Mouse (Mus musculus) kidney, postnatal 36 days (tissue): Measurements from ENCODE around the gene Gm6614.
A peak's percentile ranks its signal among the peaks of the same experiment; 100 is the strongest.

Experiments
- DNase-seq, 2 experiments: peaks; one replicate each; pipeline ENCODE4 v3.0.0; 2021 to 2022; ENCODE audit warnings: mixed read lengths in 2 of 2

Gene Gm6614

GRCm38 (mm10) chr6:142011364-142011955 is at the start of gene Gm6614:
Gene Gm6614 (minus strand): TSS chr6:142011414.
- peak; percentile 4 to 6 for DNase-seq

GRCm38 (mm10) chr6:142058281-142058680 is 47.1 kb upstream of the Gm6614 start:
- DNase-seq, result peak in 1 of 2 experiments; percentile 14

- DNase-seq, result no peak
These were observed 36.5 kb upstream of the Gm6614 start for GRCm38 (mm10) chr6:142047689-142048088.

- peak in 1 of 2 experiments; percentile 31 for DNase-seq
These were observed 34.5 kb upstream of the Gm6614 start for GRCm38 (mm10) chr6:142045746-142046145.

- DNase-seq, result peak; percentile 12 to 59
These were observed 30.7 kb upstream of the Gm6614 start for GRCm38 (mm10) chr6:142041896-142042295.

GRCm38 (mm10) chr6:142040306-142041175 is 29.3 kb upstream of the Gm6614 start:
- DNase-seq, result peak; percentile 37 to 68

- no peak for DNase-seq
These were observed 24.6 kb upstream of the Gm6614 start for GRCm38 (mm10) chr6:142035771-142036170.

GRCm38 (mm10) chr6:142021671-142022070 is 10.5 kb upstream of the Gm6614 start:
- DNase-seq, result peak in 1 of 2 experiments; percentile 16

GRCm38 (mm10) chr6:141986772-141987171 is 24.4 kb downstream of the Gm6614 start:
- no peak for DNase-seq

GRCm38 (mm10) chr6:141984644-141985043 is 26.6 kb downstream of the Gm6614 start:
- DNase-seq, result peak; percentile 11 to 15

- no peak for DNase-seq
These were observed 48.8 kb downstream of the Gm6614 start for GRCm38 (mm10) chr6:141962420-141962819.

GRCm38 (mm10) chr6:141961861-141962260 is 49.4 kb downstream of the Gm6614 start:
- DNase-seq, result no peak

- DNase-seq, result no peak
These were observed 50.7 kb downstream of the Gm6614 start for GRCm38 (mm10) chr6:141960482-141960881.

GRCm38 (mm10) chr6:141946862-141947261 is 64.4 kb downstream of the Gm6614 start, which contains the start of gene Slco1a1:
Gene Slco1a1 (minus strand): TSS chr6:141946962.
- peak in 1 of 2 experiments; percentile 8 for DNase-seq

- peak in 1 of 2 experiments; percentile 15 for DNase-seq
These were observed 70.8 kb downstream of the Gm6614 start for GRCm38 (mm10) chr6:141940451-141940850.
